Mouse (Mus musculus) MEL (cell line): ENCODE results near the gene Pdlim4.

Experiments
- CHD2 ChIP-seq: IDR thresholded peaks from 2 replicates; pipeline ENCODE4 v1.6.1; 2011; ENCODE audit warnings: low read length, improper control_type of control experiment
- CTCF ChIP-seq, 3 experiments: IDR thresholded peaks in 2 of 3; conservative IDR thresholded peaks in 1 of 3; 2 replicates each; pipeline ENCODE4 v1.5.1; 2011 to 2012; ENCODE audit warnings: low read length in 3 of 3, low read depth in 2 of 3, mild to moderate bottlenecking in 2 of 3, improper control_type of control experiment in 1 of 3, inconsistent platforms in 1 of 3, mixed read lengths in 1 of 3, moderate library complexity in 1 of 3; ENCODE audit not compliant: control insufficient read depth in 1 of 3, insufficient read depth in 1 of 3, poor library complexity in 1 of 3, severe bottlenecking in 1 of 3
- EP300 ChIP-seq, 2 experiments: IDR thresholded peaks; 2 replicates each; pipeline ENCODE4 v1.6.1; 2011; ENCODE audit warnings: improper control_type of control experiment in 2 of 2, low read length in 2 of 2, low read depth in 1 of 2, mild to moderate bottlenecking in 1 of 2
- GATA1 ChIP-seq: IDR thresholded peaks from 2 replicates; pipeline ENCODE4 v1.6.1; 2011; ENCODE audit warnings: low read depth, low read length, improper control_type of control experiment
- MAZ ChIP-seq: IDR thresholded peaks from 2 replicates; pipeline ENCODE4 v1.6.1; 2012; ENCODE audit warnings: low read depth, mild to moderate bottlenecking, inconsistent platforms, low read length, improper control_type of control experiment
- POLR2A ChIP-seq, 2 experiments: IDR thresholded peaks; 2 replicates each; pipeline ENCODE4 v1.6.1; 2011 to 2012; ENCODE audit warnings: low read length in 2 of 2, mild to moderate bottlenecking in 2 of 2, control low read depth in 1 of 2, improper control_type of control experiment in 1 of 2, low read depth in 1 of 2, moderate library complexity in 1 of 2; ENCODE audit not compliant: control insufficient read depth in 1 of 2, insufficient read depth in 1 of 2, poor library complexity in 1 of 2

GRCm38 (mm10) chr11:54062086-54062752 lies 6.6 kb downstream of the Pdlim4 start:
- TF ChIP-seq MAZ (no peak), CTCF (IDR thresholded peaks at IDR 0.05 in 2 of 3, conservative IDR thresholded peaks at IDR 0.05 in 1 of 3; ENCODE audit: control insufficient read depth in 1 of 3, insufficient read depth in 1 of 3, low read depth in 2 of 3, low read length in 3 of 3, poor library complexity in 1 of 3, severe bottlenecking in 1 of 3) (no peak), CHD2 (no peak), EP300 (IDR thresholded peaks at IDR 0.05; ENCODE audit: low read depth in 1 of 2, low read length in 2 of 2) (no peak), POLR2A (IDR thresholded peaks at IDR 0.05; ENCODE audit: control insufficient read depth in 1 of 2, insufficient read depth in 1 of 2, low read depth in 1 of 2, low read length in 2 of 2, poor library complexity in 1 of 2) (no peak), GATA1 (no peak)
